Mouse (Mus musculus) brain, embryonic 14.5 days (tissue): ENCODE data around the gene Acsf3.

Source experiments
- CTCF ChIP-seq: fragments of 200-500 bp; IDR thresholded peaks from 2 replicates; pipeline ENCODE4 v1.5.1; 2012; ENCODE audit warnings: inconsistent platforms, mild to moderate bottlenecking, moderate library complexity, borderline replicate concordance; ENCODE audit not compliant: insufficient read depth, insufficient read length; ENCODE audit errors: extremely low read depth
- POLR2A ChIP-seq: fragments of 200-500 bp; IDR thresholded peaks from 2 replicates; pipeline ENCODE4 v1.6.1; 2012; ENCODE audit warnings: mild to moderate bottlenecking, inconsistent platforms, borderline replicate concordance; ENCODE audit not compliant: poor library complexity, insufficient read depth, insufficient read length, severe bottlenecking; ENCODE audit errors: extremely low read depth

DNA sequence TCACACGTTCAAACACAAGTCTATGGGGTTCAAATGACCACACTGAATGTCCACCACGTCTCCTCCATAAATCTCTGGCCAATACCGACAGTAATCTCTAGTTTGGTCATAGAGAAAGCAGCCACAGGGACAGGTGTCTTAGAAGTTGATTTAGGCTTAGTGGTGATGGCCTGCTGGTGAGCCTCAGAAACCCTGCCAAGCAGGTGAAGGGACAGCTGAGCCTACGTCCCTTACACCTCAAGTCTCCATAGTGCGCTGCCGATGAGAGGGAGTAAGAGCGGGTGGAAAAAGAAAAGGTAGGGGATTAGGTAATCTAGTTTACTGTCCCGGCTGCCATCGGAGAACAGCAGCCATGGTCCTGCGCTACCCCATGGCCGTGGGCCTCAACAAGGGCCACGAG is 60.9 kb downstream of the Acsf3 start:
- TF ChIP-seq POLR2A (no peak), CTCF (no peak)
